ENCODE assay signal across 30 mouse cellular contexts in genomic region chr10:82746988-82747850, GRCm38 (mm10). TPM values are rescaled to one million over a fixed set of nuclear protein-coding genes. Genes with fewer than 3 reads are reported as not detected.
A peak's percentile ranks its signal among the peaks of the same experiment; 100 is the strongest.
DNase-seq lines count a peak whose midpoint lies in the region; ATAC-seq lines count a peak whose summit lies in the region.
"Had no signal": no experiment of that assay in that cellular context is flagged by ENCODE, and none has a peak within 500 bp of the region (broad histone marks: within the 10 kb centered on the region; RNA-seq: fewer than 3 reads in every experiment).

No protein-coding gene starts in this region.

- ATAC-seq in frontal cortex, adult (ENCODE audit: low TSS enrichment): peak; percentile 10; the same call in 1 of the 2 replicates
- ATAC-seq in megakaryocyte, adult 5-6 weeks (ENCODE audit: poor library complexity, severe bottlenecking): no peak
- ATAC-seq in erythroblast, adult 5-6 weeks (replicated peaks; ENCODE audit: low FRiP score, poor library complexity, severe bottlenecking): 0 out of 2 replicates have a peak, but pooled peaks have one; percentile 53
- no peak for ATAC-seq in monocyte, adult 5-6 weeks (replicated peaks; ENCODE audit: insufficient number of reproducible peaks, low FRiP score, low TSS enrichment, poor library complexity, severe bottlenecking)
- ATAC-seq: forebrain, postnatal 0 days; Patski had no signal

- no peak for DNase-seq in frontal cortex, postnatal 14 days (ENCODE audit: low spot score in 2 of 2)
- no peak for DNase-seq in adrenal gland, adult 8-10 months
- no peak for DNase-seq in gastrocnemius, postnatal 36 days
- DNase-seq: adrenal gland, postnatal 36 days; cerebellum, adult 2 months; cerebellum, postnatal 14 days; forebrain, postnatal 0 days; gastrocnemius, postnatal 14 days; heart, adult 18-20 months; heart, postnatal 4 days; kidney, adult 18-20 months; kidney, postnatal 25 days; lung, embryonic 14.5 days; midbrain, embryonic 14.5 days; right cerebral cortex, adult 18-20 months; spleen, adult 18-20 months; thymus, adult 18-20 months; thymus, postnatal 25 days had no signal

- peaks cover 100% of the 10 kb centered on the region for H3K36me3 ChIP-seq in megakaryocyte, embryonic 14.5 days (replicated peaks; ENCODE audit: low read length)

- no peaks in the 10 kb centered on the region for H3K27me3 ChIP-seq in megakaryocyte, embryonic 14.5 days (replicated peaks)
- H3K27me3 ChIP-seq: forebrain, embryonic 12.5 days; kidney, embryonic 15.5 days; limb, embryonic 15.5 days; liver, embryonic 15.5 days; neural tube, embryonic 12.5 days; Patski had no signal

- peaks cover 48% of the 10 kb centered on the region for H3K4me1 ChIP-seq in megakaryocyte, embryonic 14.5 days
- H3K4me1 ChIP-seq: forebrain, embryonic 12.5 days; kidney, embryonic 15.5 days; limb, embryonic 10.5 days; limb, embryonic 15.5 days; neural tube, embryonic 12.5 days had no signal

- intact Hi-C loops in gastrocnemius, postnatal 36 days (cut with DNase I): no loop called here

- peak overlapping the region; percentile 77 for H3K4me3 ChIP-seq in megakaryocyte, embryonic 14.5 days (replicated peaks)
- H3K4me3 ChIP-seq: forebrain, embryonic 12.5 days; kidney, embryonic 15.5 days; limb, embryonic 10.5 days; limb, embryonic 15.5 days; liver, embryonic 15.5 days; neural tube, embryonic 12.5 days had no signal

- no peaks in the 10 kb centered on the region for H3K9me3 ChIP-seq in megakaryocyte, embryonic 14.5 days
- H3K9me3 ChIP-seq: forebrain, embryonic 12.5 days; kidney, embryonic 15.5 days; limb, embryonic 10.5 days; limb, embryonic 15.5 days; liver, embryonic 15.5 days; neural tube, embryonic 12.5 days had no signal

RNA-seq across cellular contexts. Expression of gene Nfyb, which starts 16.7 kb away (rescaled TPM):
- 9.1 and 45.1 TPM in 2 replicates for polyA plus RNA-seq in megakaryocyte, embryonic 14.5 days (2012; ENCODE audit: insufficient read depth, low replicate concordance)
- 34.9 and 48.3 TPM in 2 replicates for total RNA-seq in megakaryocyte, adult 5-6 weeks (2015)
- 71.7 and 77.4 TPM in 2 replicates for total RNA-seq in megakaryocyte, adult 5-6 weeks (2017)
- 21.1 and 53.0 TPM in 2 replicates for total RNA-seq in erythroblast, adult 5-6 weeks (2015; ENCODE audit: low replicate concordance)
- 48.8 and 52.9 TPM in 2 replicates for total RNA-seq in erythroblast, adult 5-6 weeks (2017; ENCODE audit: low replicate concordance)
- 10 to 100 TPM; 16.5 to 28.9 (median 24.6) TPM for total RNA-seq in adrenal gland, adult 8-10 months (2022)
- 66.8 to 95.1 TPM (median 91.5 TPM) in 3 replicates for total RNA-seq in monocyte, adult 5-6 weeks (2017)
- 10 to 100 TPM; 31.7 to 38.2 TPM for total RNA-seq in gastrocnemius, postnatal 36 days (2021)

RNA-seq across cellular contexts. Expression of gene Hcfc2, which starts 51.3 kb away (rescaled TPM):
- polyA plus RNA-seq in megakaryocyte, embryonic 14.5 days (2012; ENCODE audit: insufficient read depth, low replicate concordance): 1.9 and 2.9 TPM in 2 replicates
- 15.6 and 20.9 TPM in 2 replicates for total RNA-seq in megakaryocyte, adult 5-6 weeks (2015)
- 22.1 and 32.8 TPM in 2 replicates for total RNA-seq in megakaryocyte, adult 5-6 weeks (2017)
- total RNA-seq in erythroblast, adult 5-6 weeks (2015; ENCODE audit: low replicate concordance): 4.2 and 7.9 TPM in 2 replicates
- total RNA-seq in erythroblast, adult 5-6 weeks (2017; ENCODE audit: low replicate concordance): 7.0 and 9.9 TPM in 2 replicates
- total RNA-seq in adrenal gland, adult 8-10 months (2022): 10 to 100 TPM; 31.6 to 43.2 (median 34.7) TPM
- total RNA-seq in monocyte, adult 5-6 weeks (2017): 35.4 to 71.3 TPM (median 52.3 TPM) in 3 replicates
- total RNA-seq in gastrocnemius, postnatal 36 days (2021): 10 to 100 TPM; 23.8 to 24.6 TPM

RNA-seq across cellular contexts. Expression of gene Glt8d2, which starts 56.8 kb away (rescaled TPM):
- not detected in 2 replicates for polyA plus RNA-seq in megakaryocyte, embryonic 14.5 days (2012; ENCODE audit: insufficient read depth, low replicate concordance)
- total RNA-seq in megakaryocyte, adult 5-6 weeks (2015): 0.18 TPM in 1 of 2 replicates, not detected in the other
- total RNA-seq in megakaryocyte, adult 5-6 weeks (2017): 1.0 TPM in 1 of 2 replicates, not detected in the other
- total RNA-seq in erythroblast, adult 5-6 weeks (2015; ENCODE audit: low replicate concordance): not detected in 2 replicates
- total RNA-seq in erythroblast, adult 5-6 weeks (2017; ENCODE audit: low replicate concordance): 0.98 TPM in 1 of 2 replicates, not detected in the other
- 1 to 10 TPM; 1.0 to 4.3 (median 2.7) TPM for total RNA-seq in adrenal gland, adult 8-10 months (2022)
- total RNA-seq in monocyte, adult 5-6 weeks (2017): 1.2 TPM in 1 of 3 replicates, not detected in the others
- 1 to 10 TPM; 1.7 to 2.8 TPM for total RNA-seq in gastrocnemius, postnatal 36 days (2021)

Comparison
In these comparisons a context has a peak if more than half of its experiments do, and no peak if none do; other contexts are left out.
1. ATAC-seq: peak in frontal cortex, adult (single experiment) and erythroblast, adult 5-6 weeks (single experiment); none in megakaryocyte, adult 5-6 weeks (single experiment) and monocyte, adult 5-6 weeks (single experiment).